Mouse (Mus musculus) olfactory bulb, adult 2 months (tissue): Measurements from ENCODE around the gene Exosc7.

Experiments used
- CTCF ChIP-seq: fragments of 200-500 bp; IDR thresholded peaks from 2 replicates; pipeline ENCODE4 v1.5.1; 2012; ENCODE audit warnings: low read depth, mild to moderate bottlenecking, low read length, moderate library complexity; ENCODE audit not compliant: insufficient read depth
- POLR2A ChIP-seq: fragments of 200-500 bp; IDR thresholded peaks from 2 replicates; pipeline ENCODE4 v1.6.1; 2012; ENCODE audit warnings: mild to moderate bottlenecking, low read depth, low read length, moderate library complexity; ENCODE audit not compliant: insufficient read depth

DNA sequence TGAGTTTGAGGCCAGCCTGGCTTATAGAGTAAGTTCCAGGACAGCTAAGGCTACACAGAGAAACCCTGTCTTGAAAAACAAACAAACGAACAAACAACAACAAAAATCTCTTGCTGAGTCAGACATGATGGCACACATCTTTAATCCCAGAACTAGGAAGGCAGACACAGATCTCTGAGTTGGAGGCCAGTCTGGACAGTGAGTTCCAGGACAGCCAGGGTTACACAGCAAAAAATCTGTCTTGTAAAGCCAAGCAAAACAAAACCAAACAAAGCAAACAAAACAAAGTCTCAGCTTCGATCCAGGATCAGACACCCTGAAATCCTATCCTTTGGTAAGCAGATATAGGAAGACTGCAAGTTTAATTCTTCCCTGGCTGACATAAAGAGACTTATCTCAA is 48.8 kb downstream of the Exosc7 start:
- TF ChIP-seq CTCF = no peak
- TF ChIP-seq POLR2A = no peak
